Mouse (Mus musculus) embryonic facial prominence, embryonic 13.5 days (tissue): ENCODE results near the gene Sun1. TPM values are rescaled to one million over a fixed set of nuclear protein-coding genes. Genes with fewer than 3 reads are reported as not detected.

ENCODE experiments used
- ATAC-seq: fragments of 200-750 bp; cut with Nextera tagmentation; 2 replicates; pipeline ENCODE4 v1.8.0; 2017; ENCODE audit warnings: low read depth; ENCODE audit not compliant: insufficient number of reproducible peaks, insufficient read depth, low FRiP score, low TSS enrichment
- H3K27ac ChIP-seq: fragments of 300-500 bp; sonication (generic); 2 replicates; pipeline ENCODE4 v1.5.1; 2015; ENCODE audit warnings: moderate library complexity, mild to moderate bottlenecking, inconsistent platforms
- H3K27me3 ChIP-seq: fragments of 300-500 bp; sonication (generic); 2 replicates; pipeline ENCODE4 v1.6.1; 2015; ENCODE audit warnings: mild to moderate bottlenecking, inconsistent platforms
- H3K36me3 ChIP-seq: fragments of 300-500 bp; sonication (generic); 2 replicates; pipeline ENCODE4 v1.6.1; 2015; ENCODE audit warnings: mild to moderate bottlenecking, inconsistent platforms
- H3K4me1 ChIP-seq: fragments of 300-500 bp; sonication (generic); 2 replicates; pipeline ENCODE4 v1.6.1; 2015; ENCODE audit warnings: inconsistent platforms
- H3K4me2 ChIP-seq: fragments of 300-500 bp; sonication (generic); 2 replicates; pipeline ENCODE4 v1.6.1; 2015; ENCODE audit warnings: moderate library complexity, mild to moderate bottlenecking, inconsistent platforms
- H3K4me3 ChIP-seq: fragments of 300-500 bp; sonication (generic); 2 replicates; pipeline ENCODE4 v1.5.1; 2015; ENCODE audit warnings: mild to moderate bottlenecking, inconsistent platforms
- H3K9ac ChIP-seq: fragments of 300-500 bp; sonication (generic); 2 replicates; pipeline ENCODE4 v1.6.1; 2015; ENCODE audit warnings: mild to moderate bottlenecking, inconsistent platforms
- H3K9me3 ChIP-seq: fragments of 300-500 bp; sonication (generic); 2 replicates; pipeline ENCODE4 v1.6.1; 2016; ENCODE audit warnings: inconsistent platforms
- WGBS: fragments of 180-500 bp; shearing (Covaris S2); methylation state at CpG from one replicate; pipeline ENCODE4 v1.1.7; 2015; ENCODE audit warnings: mixed read lengths; 5-methylcytosine and 5-hydroxymethylcytosine counted together
- polyA plus RNA-seq: library from polyadenylated mRNA; unstranded; fragments of >200 nt; fragmentation: Nextera tagmentation; extraction: Ambion mirVana; gene quantifications from 2 replicates; pipeline ENCODE4 v1.2.1, GENCODE M21; 2015

The Sun1 gene
- polyA plus RNA-seq, 1 experiment from 2014 or later, result 53.0 TPM

- Histone ChIP-seq H3K27me3 (no peaks in the 10 kb centered on the region), H3K4me2 (no peak overlapping the region), H3K27ac (no peak overlapping the region), H3K36me3 (peaks cover 95% of the 10 kb centered on the region), H3K9ac (no peak overlapping the region), H3K9me3 (no peaks in the 10 kb centered on the region), H3K4me3 (no peak overlapping the region), H3K4me1 (no peaks in the 10 kb centered on the region)
- ATAC-seq, result no peak
- whole genome bisulfite sequencing, result 96% methylated on average over 3 of the region's 3 CpGs
These were observed 27.9 kb downstream of the Sun1 start for GRCm38 (mm10) chr5:139228318-139228717.

- H3K36me3 ChIP-seq, result peaks cover 95% of the 10 kb centered on the region
- ATAC-seq, result no peak
These were observed 29.3 kb downstream of the Sun1 start for GRCm38 (mm10) chr5:139229716-139230115.

GRCm38 (mm10) chr5:139232083-139232482 is 31.6 kb downstream of the Sun1 start:
- H3K27ac ChIP-seq, result no peak overlapping the region
- WGBS, result 88% methylated on average over 3 of the region's 3 CpGs

More at GRCm38 (mm10) chr5:139229716-139230115, 29.3 kb downstream of the Sun1 start:
- no peak overlapping the region for H3K9ac ChIP-seq
- WGBS, result 94% methylated on average over 3 of the region's 3 CpGs
- no peak overlapping the region for H3K27ac ChIP-seq
- no peaks in the 10 kb centered on the region for H3K27me3 ChIP-seq
- H3K4me3 ChIP-seq, result no peak overlapping the region
- H3K4me2 ChIP-seq, result no peak overlapping the region
- no peaks in the 10 kb centered on the region for H3K4me1 ChIP-seq
- no peaks in the 10 kb centered on the region for H3K9me3 ChIP-seq

GRCm38 (mm10) chr5:139234423-139234822 is 34.0 kb downstream of the Sun1 start:
- H3K9ac ChIP-seq, result no peak overlapping the region
- H3K27me3 ChIP-seq, result no peaks in the 10 kb centered on the region
- peaks cover 94% of the 10 kb centered on the region for H3K36me3 ChIP-seq
- 96% methylated on average over 4 of the region's 4 CpGs for WGBS
- no peaks in the 10 kb centered on the region for H3K4me1 ChIP-seq
- no peak for ATAC-seq
- H3K9me3 ChIP-seq, result no peaks in the 10 kb centered on the region
- no peak overlapping the region for H3K27ac ChIP-seq
- no peak overlapping the region for H3K4me3 ChIP-seq
- no peak overlapping the region for H3K4me2 ChIP-seq

More at GRCm38 (mm10) chr5:139232083-139232482, 31.6 kb downstream of the Sun1 start:
- Histone ChIP-seq H3K36me3 (peaks cover 94% of the 10 kb centered on the region), H3K4me1 (no peaks in the 10 kb centered on the region), H3K4me3 (no peak overlapping the region), H3K9me3 (no peaks in the 10 kb centered on the region), H3K4me2 (no peak overlapping the region), H3K9ac (no peak overlapping the region), H3K27me3 (no peaks in the 10 kb centered on the region)
- ATAC-seq, result no peak

- ATAC-seq, result no peak
- peaks cover 96% of the 10 kb centered on the region for H3K36me3 ChIP-seq
These were observed 37.0 kb downstream of the Sun1 start for GRCm38 (mm10) chr5:139237436-139237835.

GRCm38 (mm10) chr5:139241022-139241761 is 40.8 kb downstream of the Sun1 start:
- Histone ChIP-seq H3K4me3 (no peak overlapping the region), H3K9me3 (no peaks in the 10 kb centered on the region), H3K27ac (no peak overlapping the region), H3K4me2 (no peak overlapping the region), H3K27me3 (no peaks in the 10 kb centered on the region), H3K36me3 (peaks cover 97% of the 10 kb centered on the region), H3K9ac (no peak overlapping the region), H3K4me1 (no peaks in the 10 kb centered on the region)
- ATAC-seq, result no peak
- 91% methylated on average over 15 of the region's 15 CpGs for WGBS

More at GRCm38 (mm10) chr5:139237436-139237835, 37.0 kb downstream of the Sun1 start:
- WGBS, result 76% methylated on average over 4 of the region's 4 CpGs
- Histone ChIP-seq H3K27ac (no peak overlapping the region), H3K9ac (no peak overlapping the region), H3K9me3 (no peaks in the 10 kb centered on the region), H3K4me2 (no peak overlapping the region), H3K4me3 (no peak overlapping the region), H3K4me1 (no peaks in the 10 kb centered on the region), H3K27me3 (no peaks in the 10 kb centered on the region)

GRCm38 (mm10) chr5:139243384-139243783 is 42.9 kb downstream of the Sun1 start:
- H3K4me2 ChIP-seq, result no peak overlapping the region
- WGBS, result 72% methylated on average over 1 of the region's 1 CpGs
- H3K4me1 ChIP-seq, result no peaks in the 10 kb centered on the region
- H3K27me3 ChIP-seq, result no peaks in the 10 kb centered on the region
- peaks cover 97% of the 10 kb centered on the region for H3K36me3 ChIP-seq
- no peak for ATAC-seq
- no peaks in the 10 kb centered on the region for H3K9me3 ChIP-seq
- H3K27ac ChIP-seq, result no peak overlapping the region
- no peak overlapping the region for H3K9ac ChIP-seq
- no peak overlapping the region for H3K4me3 ChIP-seq

- Histone ChIP-seq H3K4me2 (no peak overlapping the region), H3K4me3 (no peak overlapping the region), H3K9me3 (no peaks in the 10 kb centered on the region), H3K27ac (no peak overlapping the region), H3K27me3 (no peaks in the 10 kb centered on the region), H3K36me3 (peaks cover 76% of the 10 kb centered on the region), H3K4me1 (peaks cover 6% of the 10 kb centered on the region), H3K9ac (no peak overlapping the region)
- ATAC-seq, result no peak
- 86% methylated on average over 3 of the region's 3 CpGs for WGBS
These were observed 47.3 kb downstream of the Sun1 start for GRCm38 (mm10) chr5:139247767-139248166.

- 85% methylated on average over 3 of the region's 3 CpGs for WGBS
- H3K4me2 ChIP-seq, result no peak overlapping the region
- H3K36me3 ChIP-seq, result peaks cover 68% of the 10 kb centered on the region
- H3K4me1 ChIP-seq, result peaks cover 14% of the 10 kb centered on the region
- no peak overlapping the region for H3K27ac ChIP-seq
- H3K4me3 ChIP-seq, result no peak overlapping the region
- H3K9ac ChIP-seq, result no peak overlapping the region
- no peaks in the 10 kb centered on the region for H3K9me3 ChIP-seq
- no peak for ATAC-seq
- H3K27me3 ChIP-seq, result no peaks in the 10 kb centered on the region
These were observed 48.4 kb downstream of the Sun1 start for GRCm38 (mm10) chr5:139248846-139249245.

GRCm38 (mm10) chr5:139251279-139251678 is 50.8 kb downstream of the Sun1 start:
- peak overlapping the region; percentile 79 for H3K9ac ChIP-seq
- no peaks in the 10 kb centered on the region for H3K27me3 ChIP-seq
- 86% methylated on average over 7 of the region's 7 CpGs for whole genome bisulfite sequencing
- peak overlapping the region; percentile 83; the same call in 1 of the 2 replicates for H3K4me3 ChIP-seq
- H3K4me1 ChIP-seq, result peaks cover 28% of the 10 kb centered on the region
- peak overlapping the region; percentile 80 for H3K27ac ChIP-seq
- ATAC-seq, result no peak
- H3K9me3 ChIP-seq, result no peaks in the 10 kb centered on the region
- H3K36me3 ChIP-seq, result peaks cover 51% of the 10 kb centered on the region
- peak overlapping the region; percentile 94 for H3K4me2 ChIP-seq

GRCm38 (mm10) chr5:139251736-139252080 is 51.3 kb downstream of the Sun1 start:
- H3K9ac ChIP-seq, result peak overlapping the region; percentile 79
- H3K4me3 ChIP-seq, result peak overlapping the region; percentile 83
- no peak; the same call in 1 of the 2 replicates for ATAC-seq
- H3K4me2 ChIP-seq, result peak overlapping the region; percentile 94
- no peaks in the 10 kb centered on the region for H3K27me3 ChIP-seq
- H3K27ac ChIP-seq, result peak overlapping the region; percentile 80
- WGBS, result under 1% methylated on average over 8 of the region's 8 CpGs
- peaks cover 48% of the 10 kb centered on the region for H3K36me3 ChIP-seq
- peaks cover 28% of the 10 kb centered on the region for H3K4me1 ChIP-seq
- H3K9me3 ChIP-seq, result no peaks in the 10 kb centered on the region
